Mouse (Mus musculus) heart, adult 2 months (tissue): ENCODE data around the gene Nr0b2.

Experiments
- CTCF ChIP-seq: fragments of 200-600 bp; IDR thresholded peaks from 2 replicates; pipeline ENCODE4 v1.8.1; 2022; ENCODE audit warnings: antibody characterized with exemption, mild to moderate bottlenecking, moderate library complexity
- EP300 ChIP-seq: fragments of 200-500 bp; IDR thresholded peaks from 2 replicates; pipeline ENCODE4 v1.6.1; 2011; ENCODE audit warnings: low read depth, low read length, control low read depth; ENCODE audit not compliant: insufficient read depth
- POLR2A ChIP-seq: fragments of 200-500 bp; IDR thresholded peaks from 2 replicates; pipeline ENCODE4 v1.6.1; 2011; ENCODE audit warnings: mild to moderate bottlenecking, low read depth, low read length, control low read depth; ENCODE audit not compliant: insufficient read depth

- no peak for TF ChIP-seq POLR2A
- no peak for TF ChIP-seq CTCF
- TF ChIP-seq EP300 = no peak
Observed at GRCm38 (mm10) chr4:133595538-133595937, 42.4 kb downstream of the Nr0b2 start.
